Mouse (Mus musculus): ENCODE measurements around the gene Plekha7. TPM values are rescaled to one million over a fixed set of nuclear protein-coding genes. Genes with fewer than 3 reads are reported as not detected.

Plekha7 gene
- not detected in 2 replicates for total RNA-seq (2014; fragmentation: Nextera tagmentation)
- total RNA-seq (2017) = not detected in 2 replicates

GRCm38 (mm10) chr7:116307871-116308631 is at the start of gene Plekha7:
Plekha7 (minus strand) TSS chr7:116308376.
- ATAC-seq (replicated peaks; ENCODE audit: poor library complexity, severe bottlenecking) = peak; percentile 20

DNA sequence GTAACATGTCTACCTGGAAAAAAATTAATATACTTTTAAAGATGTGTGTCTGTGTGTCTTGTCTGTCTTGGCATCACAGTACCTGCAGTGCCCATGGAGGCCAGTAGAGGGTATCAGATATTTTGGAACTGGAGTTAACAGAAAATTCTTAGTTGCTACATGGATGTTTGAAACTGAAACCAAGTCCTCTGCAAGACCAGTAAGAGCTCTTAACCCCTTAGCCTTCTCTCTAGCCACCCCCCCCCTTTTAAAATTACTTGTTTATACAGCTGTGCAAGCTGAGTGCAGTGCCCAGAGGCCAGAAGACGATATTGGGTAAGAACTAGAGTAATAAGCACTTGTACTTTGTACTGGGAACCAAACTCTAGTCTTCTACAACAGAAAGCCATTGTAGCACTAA is 28.1 kb upstream of the Plekha7 start:
- ATAC-seq (replicated peaks; ENCODE audit: poor library complexity, severe bottlenecking) = peak; percentile 69

DNA sequence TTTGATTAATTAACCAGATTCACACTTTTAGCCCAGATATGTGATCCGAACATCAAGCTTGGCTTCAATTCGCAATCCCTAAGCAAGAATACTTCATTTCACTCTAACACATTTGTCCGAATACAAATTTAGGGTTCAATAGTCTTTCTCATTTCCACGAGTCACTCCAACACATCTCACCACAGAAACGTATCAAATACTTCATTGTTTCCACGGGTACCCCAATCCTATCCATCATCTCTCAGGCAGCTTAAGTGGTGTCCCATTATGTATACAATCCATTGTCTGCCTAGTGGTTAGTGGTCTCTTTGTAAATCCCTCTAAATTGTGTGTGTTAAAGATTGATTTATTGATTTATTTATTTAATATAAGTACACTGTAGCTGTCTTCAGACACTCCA is 27.0 kb upstream of the Plekha7 start:
- no peak for ATAC-seq (replicated peaks; ENCODE audit: poor library complexity, severe bottlenecking)

DNA sequence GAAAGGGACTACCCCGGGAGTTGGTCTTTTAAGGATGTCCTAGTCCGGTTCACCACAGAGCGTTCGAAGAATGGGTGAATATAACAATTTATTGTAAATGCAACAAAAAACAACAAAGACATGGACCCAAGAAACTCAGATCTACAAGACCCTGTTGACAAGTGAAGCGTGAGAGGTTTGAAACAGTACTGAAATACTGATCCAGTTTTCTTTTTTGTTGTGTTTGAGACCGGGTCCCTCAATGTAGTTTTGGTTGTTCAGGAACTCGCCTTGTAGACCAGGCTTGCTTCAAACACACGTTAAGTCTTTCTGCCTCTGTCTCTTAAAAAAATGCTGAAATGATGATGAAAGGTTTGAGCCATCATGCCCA is 26.5 kb upstream of the Plekha7 start:
- ATAC-seq (replicated peaks; ENCODE audit: poor library complexity, severe bottlenecking) = no peak

DNA sequence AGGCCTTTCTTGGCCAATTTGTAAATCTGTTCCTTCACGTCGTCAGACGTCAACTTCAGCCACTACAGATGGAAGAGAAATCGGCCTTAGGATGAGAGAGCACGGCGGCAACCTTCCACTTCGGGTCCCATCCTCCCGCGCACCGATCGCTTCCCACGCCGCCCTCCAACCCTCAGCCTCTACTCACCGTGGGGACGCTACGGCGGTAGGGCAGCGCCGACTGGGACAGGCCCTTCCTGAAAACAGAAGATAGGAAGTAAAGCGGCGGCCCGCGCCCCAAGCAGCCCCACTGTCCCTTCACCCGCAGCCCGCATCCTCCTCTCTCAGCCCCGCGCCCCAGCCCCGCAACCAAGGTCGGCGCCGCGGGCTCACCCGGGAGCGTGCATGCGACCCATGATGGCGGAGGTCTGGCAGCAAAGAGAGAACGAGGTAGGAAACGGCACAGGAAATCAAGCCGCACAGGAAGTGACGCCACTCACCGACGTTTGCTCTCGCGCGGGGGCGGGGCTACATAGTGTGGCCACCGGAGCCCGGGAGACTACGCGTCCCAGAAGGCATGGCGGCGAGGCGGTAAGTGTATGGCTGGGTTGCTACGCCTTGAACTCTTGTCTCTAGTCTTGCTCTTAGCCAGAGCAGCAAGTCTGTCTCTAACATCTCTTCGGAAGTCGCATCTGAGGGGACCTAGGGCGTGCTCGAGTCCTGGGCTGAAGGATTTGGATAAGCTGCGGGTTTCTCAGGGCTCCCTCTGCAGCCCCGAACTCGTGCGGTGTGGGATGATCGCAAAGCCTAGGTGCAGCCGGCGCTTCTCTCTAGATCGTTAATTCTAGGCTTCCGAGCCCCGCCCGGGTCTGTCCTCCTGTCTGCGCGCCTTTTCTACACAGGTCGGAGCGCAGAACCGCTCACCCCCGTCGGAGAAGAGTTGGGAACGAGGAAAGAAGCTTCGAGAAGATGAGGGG is 25.8 kb upstream of the Plekha7 start, which contains the start of gene Rps13:
Rps13 (minus strand) TSS at position 483 of the 956 bp plus-strand sequence.
- peak; percentile 92 for ATAC-seq (replicated peaks; ENCODE audit: poor library complexity, severe bottlenecking)

DNA sequence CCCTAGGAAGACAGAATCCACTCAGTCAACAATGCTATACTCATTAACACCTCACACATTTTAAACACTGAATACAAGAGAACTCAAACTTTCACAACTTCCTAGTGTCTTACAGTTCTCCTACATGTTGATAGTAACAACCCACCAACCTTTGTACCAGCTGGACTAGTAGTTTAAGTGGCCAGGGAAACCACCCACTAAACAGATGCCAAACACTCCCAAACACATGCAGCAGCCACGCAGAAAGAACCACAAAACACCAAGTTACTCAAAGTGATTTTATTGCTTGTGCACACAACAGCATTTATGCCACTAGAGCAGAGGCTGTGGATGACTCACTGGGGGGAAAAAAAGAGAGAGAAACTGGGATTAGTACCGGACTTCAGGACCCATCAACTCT is 23.1 kb upstream of the Plekha7 start:
- ATAC-seq (replicated peaks; ENCODE audit: poor library complexity, severe bottlenecking) = no peak

GRCm38 (mm10) chr7:116329858-116330257 is 21.7 kb upstream of the Plekha7 start:
- ATAC-seq (replicated peaks; ENCODE audit: poor library complexity, severe bottlenecking) = no peak

DNA sequence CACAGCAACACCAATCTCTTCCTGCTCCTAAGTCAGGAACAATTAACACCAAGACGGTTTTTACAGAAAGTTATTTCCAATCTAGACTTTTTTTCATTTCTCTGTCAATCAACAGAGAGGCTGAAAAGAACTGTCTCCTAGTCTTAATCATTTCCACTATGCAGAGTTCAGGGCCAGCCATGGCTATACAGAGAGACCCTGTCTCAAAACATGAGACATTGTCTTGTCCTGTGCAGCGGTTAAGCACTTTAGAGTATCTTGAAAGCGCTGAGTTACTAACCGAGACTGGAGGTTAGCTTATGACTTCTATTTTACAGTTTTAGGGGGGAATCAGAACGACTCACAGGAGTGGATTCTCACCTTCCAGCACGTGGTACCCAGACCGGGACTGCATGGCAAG is 20.6 kb upstream of the Plekha7 start:
- ATAC-seq (replicated peaks; ENCODE audit: poor library complexity, severe bottlenecking) = no peak

DNA sequence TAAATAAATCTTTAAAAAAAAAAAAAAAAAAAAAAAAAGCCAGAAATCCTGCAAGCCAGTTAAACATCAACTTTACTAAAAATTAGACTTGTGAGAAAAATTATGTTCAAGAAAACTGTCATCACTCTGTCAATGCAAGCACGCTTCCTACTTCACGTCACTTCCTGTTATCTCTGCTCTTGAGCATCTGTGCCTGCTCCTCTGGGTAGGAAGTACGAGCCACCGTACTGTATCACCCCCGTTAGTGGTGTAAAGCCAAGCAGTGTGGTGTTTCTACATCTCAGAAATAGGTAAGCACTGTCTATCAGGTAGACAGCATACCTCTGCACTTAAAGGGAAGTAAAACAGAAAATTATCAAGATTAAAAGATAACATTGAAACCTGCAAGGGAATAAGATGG is 19.7 kb upstream of the Plekha7 start:
- ATAC-seq (replicated peaks; ENCODE audit: poor library complexity, severe bottlenecking) = peak; percentile 80

GRCm38 (mm10) chr7:116323331-116323964 is 15.3 kb upstream of the Plekha7 start:
- ATAC-seq (replicated peaks; ENCODE audit: poor library complexity, severe bottlenecking) = peak; percentile 81

DNA sequence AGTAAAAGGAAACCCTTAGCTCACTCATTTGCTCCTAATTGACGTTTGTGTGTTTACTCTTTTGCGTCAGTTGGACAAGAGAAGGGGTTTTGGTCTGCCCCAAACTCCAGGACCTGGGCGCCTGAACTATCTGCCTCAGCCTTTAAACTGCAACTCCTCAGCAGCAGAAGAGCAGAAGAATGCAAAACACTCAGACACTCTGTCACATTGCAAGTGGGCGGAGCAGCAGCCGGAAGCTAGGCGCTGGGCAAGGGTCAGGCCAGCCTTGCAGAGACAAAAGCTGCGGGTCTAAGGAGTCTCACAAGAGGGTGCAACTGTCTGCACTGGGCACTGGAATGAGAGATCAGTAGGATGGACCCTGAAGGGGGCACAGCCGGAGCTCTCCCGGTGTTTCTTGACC is 1.3 kb upstream of the Plekha7 start:
- peak; percentile 34; the same call in 1 of the 2 replicates for ATAC-seq (replicated peaks; ENCODE audit: poor library complexity, severe bottlenecking)

DNA sequence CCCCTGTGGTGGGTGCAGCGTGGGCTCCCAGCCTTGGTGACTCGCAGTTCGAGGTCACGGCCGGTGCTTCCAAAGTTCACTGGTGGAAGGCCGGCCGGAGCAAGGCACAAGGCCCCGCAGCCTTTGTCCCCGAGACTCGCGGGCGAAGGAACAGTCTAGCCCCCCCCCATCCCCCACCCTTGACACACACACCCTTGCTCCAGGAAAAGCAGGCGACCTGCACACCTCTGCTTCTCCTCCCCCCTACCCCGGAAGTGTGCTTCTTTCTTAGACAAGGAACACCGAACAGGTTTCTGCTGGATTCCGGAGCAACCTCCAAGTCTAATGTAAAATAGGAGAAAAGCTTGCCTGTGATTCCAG is 436 bp upstream of the Plekha7 start:
- peak; percentile 5; the same call in 1 of the 2 replicates for ATAC-seq (replicated peaks; ENCODE audit: poor library complexity, severe bottlenecking)

GRCm38 (mm10) chr7:116307099-116307870 is 891 bp downstream of the Plekha7 start:
- peak; percentile 42 for ATAC-seq (replicated peaks; ENCODE audit: poor library complexity, severe bottlenecking)

DNA sequence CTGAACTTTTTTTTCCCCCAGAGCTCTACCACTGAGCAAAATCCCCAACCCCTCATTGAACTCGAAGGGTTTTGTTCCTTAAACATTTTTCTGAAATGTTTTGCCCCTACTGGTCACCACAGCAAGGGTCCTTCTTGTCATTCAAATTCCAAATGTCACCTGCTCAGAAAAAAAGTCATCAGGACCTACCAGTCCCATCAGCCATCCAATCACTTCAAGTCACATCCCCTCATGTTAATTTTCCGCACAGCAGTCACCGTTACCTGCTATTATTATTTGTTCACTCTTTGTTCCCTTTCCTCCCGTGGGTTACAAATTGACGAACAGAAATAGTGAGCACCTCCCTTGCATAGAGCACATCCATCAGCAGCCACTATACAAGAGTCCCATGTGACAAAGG is 1.6 kb downstream of the Plekha7 start:
- no peak for ATAC-seq (replicated peaks; ENCODE audit: poor library complexity, severe bottlenecking)

DNA sequence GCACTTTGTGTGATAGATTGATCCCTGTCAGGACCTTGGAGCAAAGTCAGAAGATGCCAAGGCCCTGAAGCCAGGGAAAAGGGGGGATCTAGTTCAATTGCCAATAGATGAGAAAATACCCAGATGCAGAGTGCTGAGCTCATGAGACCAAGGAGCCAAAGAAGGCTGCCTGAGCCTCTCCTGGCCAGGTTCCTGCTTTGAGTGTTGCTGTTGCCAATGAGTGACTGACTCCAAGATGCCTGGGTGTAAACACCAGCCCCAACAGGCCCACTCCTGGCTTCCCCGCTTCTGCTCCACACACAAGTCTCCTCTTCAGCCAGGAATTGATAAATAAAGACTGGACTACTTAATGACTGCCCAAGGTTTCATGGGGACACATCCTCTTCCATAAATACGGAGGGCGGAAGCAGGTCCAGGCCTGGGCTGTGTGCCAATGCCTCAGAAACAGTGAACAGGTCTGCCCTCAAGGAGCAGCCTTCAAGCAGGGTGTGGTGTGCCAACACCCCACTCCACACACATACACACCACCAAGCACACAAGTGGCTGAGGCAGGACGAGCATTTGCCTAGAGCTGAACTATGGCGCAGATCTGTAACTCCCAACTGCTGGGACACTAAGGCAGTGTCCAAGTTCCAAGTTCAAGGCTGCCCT is 6.4 kb downstream of the Plekha7 start:
- no peak for ATAC-seq (replicated peaks; ENCODE audit: poor library complexity, severe bottlenecking)

DNA sequence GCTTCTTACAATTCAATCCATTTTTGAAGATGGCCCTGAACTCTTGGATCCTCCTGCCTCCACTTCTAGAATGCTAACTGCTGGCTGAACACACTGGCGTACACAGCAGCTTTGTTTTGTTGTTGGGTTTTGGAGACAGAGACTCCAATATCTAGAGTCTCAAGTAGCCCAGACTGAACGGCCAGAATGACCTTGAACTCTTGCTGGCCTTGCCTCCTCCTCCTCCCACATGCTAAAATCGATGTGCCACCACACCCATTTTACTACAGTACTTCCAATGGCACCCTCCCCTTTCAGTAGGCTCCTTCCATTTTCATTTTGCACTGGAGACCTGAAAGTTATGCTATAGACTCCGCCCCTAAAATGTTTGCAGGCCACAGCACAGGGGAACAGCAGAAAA is 7.0 kb downstream of the Plekha7 start:
- ATAC-seq (replicated peaks; ENCODE audit: poor library complexity, severe bottlenecking) = no peak

- no peak for ATAC-seq (replicated peaks; ENCODE audit: poor library complexity, severe bottlenecking)
Measured at GRCm38 (mm10) chr7:116298851-116299250, 9.3 kb downstream of the Plekha7 start.

DNA sequence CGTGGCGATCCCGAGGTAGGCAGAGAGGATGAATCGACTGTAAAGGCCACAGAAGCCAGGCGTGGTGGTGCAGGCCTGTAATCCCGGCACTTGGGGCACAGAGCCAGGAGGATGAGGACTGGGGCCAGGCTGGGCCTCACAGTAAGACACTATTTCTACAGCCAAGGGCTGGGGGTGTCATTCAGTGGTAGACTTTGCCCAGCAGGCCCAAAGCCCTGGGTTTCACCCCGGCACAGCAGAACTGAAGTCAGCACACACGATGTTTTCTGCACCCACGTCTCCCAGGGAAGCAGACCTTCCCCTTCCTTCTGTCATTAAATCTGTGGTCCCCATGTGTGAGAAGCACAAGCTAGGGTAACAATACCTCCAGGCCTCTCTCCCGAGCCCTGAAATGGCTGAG is 9.8 kb downstream of the Plekha7 start:
- ATAC-seq (replicated peaks; ENCODE audit: poor library complexity, severe bottlenecking) = no peak

GRCm38 (mm10) chr7:116294961-116295360 is 13.2 kb downstream of the Plekha7 start:
- peak; percentile 29 for ATAC-seq (replicated peaks; ENCODE audit: poor library complexity, severe bottlenecking)

GRCm38 (mm10) chr7:116292377-116292776 is 15.8 kb downstream of the Plekha7 start:
- no peak for ATAC-seq (replicated peaks; ENCODE audit: poor library complexity, severe bottlenecking)

All from granulocyte monocyte progenitor cell, adult 5-6 weeks (primary cell).